Mouse (Mus musculus) bone marrow macrophage, adult 2 months (primary cell): Measurements from ENCODE around the gene Eif4b.

Experiments used
- CTCF ChIP-seq: IDR thresholded peaks from 2 replicates; pipeline ENCODE4 v1.5.1; 2012; ENCODE audit warnings: low read depth, mild to moderate bottlenecking, low read length, moderate library complexity
- POLR2A ChIP-seq: IDR thresholded peaks from 2 replicates; pipeline ENCODE4 v1.6.1; 2012; ENCODE audit warnings: mild to moderate bottlenecking, low read depth, low read length, borderline replicate concordance

DNA sequence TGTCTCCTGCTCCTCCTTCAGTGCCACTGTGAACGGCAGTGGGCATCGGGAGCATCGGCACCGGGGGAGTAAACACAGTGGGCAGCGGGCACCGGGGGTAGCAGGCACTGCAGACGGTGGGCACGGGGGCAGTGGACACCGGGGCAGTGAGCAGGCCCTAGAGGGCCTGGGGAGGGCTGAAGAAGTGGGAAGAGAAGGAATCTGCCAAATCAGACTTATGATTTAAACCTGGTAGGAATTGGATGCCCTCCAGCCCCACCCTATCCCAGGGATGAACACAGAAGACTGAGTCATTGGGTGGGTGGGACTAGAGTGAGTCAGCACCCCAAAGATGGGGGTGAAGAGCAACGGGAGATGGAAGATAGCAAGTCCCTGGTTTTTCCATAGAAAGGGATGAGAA, 71.8 kb downstream of the Eif4b start:
- TF ChIP-seq POLR2A (no peak), CTCF (no peak)
